Mouse (Mus musculus): ENCODE measurements around the gene Meaf6. TPM values are rescaled to one million over a fixed set of nuclear protein-coding genes. Genes with fewer than 3 reads are reported as not detected.
A peak's percentile ranks its signal among the peaks of the same experiment; 100 is the strongest.

Meaf6 gene
- polyA plus RNA-seq, 1 experiment from 2014 or later: 49.7 TPM

GRCm38 (mm10) chr4:125066490-125067370, 18.2 kb upstream of the Meaf6 start, which contains the start of gene Snip1:
Gene Snip1 (plus strand): TSS chr4:125066672.
- peaks cover 9% of the 10 kb centered on the region for H3K4me1 ChIP-seq (replicated peaks; ENCODE audit: control insufficient read depth, insufficient read depth, low read length)
- peak within 1 kb of the TSS; percentile 94 for H3K4me3 ChIP-seq (ENCODE audit: low read length)
- peak within 1 kb of the TSS; percentile 57 for H3K27ac ChIP-seq (ENCODE audit: low read length)
- H3K9me3 ChIP-seq (ENCODE audit: control insufficient read depth, low read length): no peaks in the 10 kb centered on the region
- WGBS: under 1% methylated on average over 58 of the region's 78 CpGs
- peak; percentile 95 for ATAC-seq (ENCODE audit: low read depth)
- peaks cover 28% of the 10 kb centered on the region for H3K36me3 ChIP-seq (ENCODE audit: control insufficient read depth, insufficient read depth, low read length)
- peak within 1 kb of the TSS; percentile 94 for H3K9ac ChIP-seq (ENCODE audit: low read length)
- no peaks in the 10 kb centered on the region for H3K27me3 ChIP-seq (ENCODE audit: control insufficient read depth, insufficient read depth, low read depth, low read length)
- H3K4me2 ChIP-seq (ENCODE audit: low read depth, low read length): peak within 1 kb of the TSS; percentile 89

- Histone ChIP-seq H3K4me2 (ENCODE audit: low read depth, low read length) (no peak overlapping the region), H3K36me3 (ENCODE audit: control insufficient read depth, insufficient read depth, low read length) (peaks cover 30% of the 10 kb centered on the region; the same call in 1 of the 2 replicates), H3K27me3 (ENCODE audit: control insufficient read depth, insufficient read depth, low read depth, low read length) (no peaks in the 10 kb centered on the region), H3K9me3 (ENCODE audit: control insufficient read depth, low read length) (no peaks in the 10 kb centered on the region), H3K9ac (ENCODE audit: low read length) (no peak overlapping the region), H3K4me1 (replicated peaks; ENCODE audit: control insufficient read depth, insufficient read depth, low read length) (no peaks in the 10 kb centered on the region), H3K27ac (ENCODE audit: low read length) (no peak overlapping the region), H3K4me3 (ENCODE audit: low read length) (no peak overlapping the region)
- ATAC-seq (ENCODE audit: low read depth): no peak
- 75% methylated on average over 2 of the region's 2 CpGs for WGBS
These were observed 7.2 kb upstream of the Meaf6 start for GRCm38 (mm10) chr4:125077700-125078099.

GRCm38 (mm10) chr4:125078698-125079097, 6.2 kb upstream of the Meaf6 start:
- no peak overlapping the region for H3K4me3 ChIP-seq (ENCODE audit: low read length)

GRCm38 (mm10) chr4:125085346-125085841, 460 bp downstream of the Meaf6 start:
- peak; percentile 96 for ATAC-seq (ENCODE audit: low read depth)
- Histone ChIP-seq H3K27me3 (ENCODE audit: control insufficient read depth, insufficient read depth, low read depth, low read length) (no peaks in the 10 kb centered on the region), H3K36me3 (ENCODE audit: control insufficient read depth, insufficient read depth, low read length) (peaks cover 15% of the 10 kb centered on the region), H3K4me3 (ENCODE audit: low read length) (peak overlapping the region; percentile 92), H3K27ac (ENCODE audit: low read length) (peak overlapping the region; percentile 98), H3K4me1 (replicated peaks; ENCODE audit: control insufficient read depth, insufficient read depth, low read length) (peaks cover 13% of the 10 kb centered on the region), H3K9me3 (ENCODE audit: control insufficient read depth, low read length) (no peaks in the 10 kb centered on the region), H3K4me2 (ENCODE audit: low read depth, low read length) (peak overlapping the region; percentile 74), H3K9ac (ENCODE audit: low read length) (peak overlapping the region; percentile 97)
- 0% methylated on average over 33 of the region's 45 CpGs for WGBS

More at GRCm38 (mm10) chr4:125078698-125079097, 6.2 kb upstream of the Meaf6 start:
- no peak overlapping the region for H3K27ac ChIP-seq (ENCODE audit: low read length)
- H3K9ac ChIP-seq (ENCODE audit: low read length): no peak overlapping the region
- WGBS: 95% methylated on average over 2 of the region's 2 CpGs
- H3K27me3 ChIP-seq (ENCODE audit: control insufficient read depth, insufficient read depth, low read depth, low read length): no peaks in the 10 kb centered on the region
- H3K4me1 ChIP-seq (replicated peaks; ENCODE audit: control insufficient read depth, insufficient read depth, low read length): no peaks in the 10 kb centered on the region
- no peak overlapping the region for H3K4me2 ChIP-seq (ENCODE audit: low read depth, low read length)
- no peaks in the 10 kb centered on the region for H3K9me3 ChIP-seq (ENCODE audit: control insufficient read depth, low read length)
- ATAC-seq (ENCODE audit: low read depth): no peak
- H3K36me3 ChIP-seq (ENCODE audit: control insufficient read depth, insufficient read depth, low read length): peaks cover 21% of the 10 kb centered on the region; the same call in 1 of the 2 replicates

- H3K4me2 ChIP-seq (ENCODE audit: low read depth, low read length): no peak overlapping the region
- no peak overlapping the region for H3K4me3 ChIP-seq (ENCODE audit: low read length)
- no peaks in the 10 kb centered on the region for H3K27me3 ChIP-seq (ENCODE audit: control insufficient read depth, insufficient read depth, low read depth, low read length)
- H3K9me3 ChIP-seq (ENCODE audit: control insufficient read depth, low read length): no peaks in the 10 kb centered on the region
- H3K4me1 ChIP-seq (replicated peaks; ENCODE audit: control insufficient read depth, insufficient read depth, low read length): no peaks in the 10 kb centered on the region
- no peak overlapping the region for H3K9ac ChIP-seq (ENCODE audit: low read length)
- no peak overlapping the region for H3K27ac ChIP-seq (ENCODE audit: low read length)
- H3K36me3 ChIP-seq (ENCODE audit: control insufficient read depth, insufficient read depth, low read length): peaks cover 31% of the 10 kb centered on the region
- ATAC-seq (ENCODE audit: low read depth): no peak
- 88% methylated on average over 5 of the region's 5 CpGs for WGBS
These were observed 8.1 kb downstream of the Meaf6 start for GRCm38 (mm10) chr4:125093031-125093430.

GRCm38 (mm10) chr4:125096066-125096465, 11.1 kb downstream of the Meaf6 start:
- H3K4me3 ChIP-seq (ENCODE audit: low read length): no peak overlapping the region
- no peak overlapping the region for H3K4me2 ChIP-seq (ENCODE audit: low read depth, low read length)
- WGBS: 82% methylated on average over 5 of the region's 5 CpGs
- no peaks in the 10 kb centered on the region for H3K4me1 ChIP-seq (replicated peaks; ENCODE audit: control insufficient read depth, insufficient read depth, low read length)
- no peak for ATAC-seq (ENCODE audit: low read depth)
- no peak overlapping the region for H3K9ac ChIP-seq (ENCODE audit: low read length)
- H3K27ac ChIP-seq (ENCODE audit: low read length): no peak overlapping the region
- no peaks in the 10 kb centered on the region for H3K27me3 ChIP-seq (ENCODE audit: control insufficient read depth, insufficient read depth, low read depth, low read length)
- no peaks in the 10 kb centered on the region for H3K9me3 ChIP-seq (ENCODE audit: control insufficient read depth, low read length)
- peaks cover 14% of the 10 kb centered on the region for H3K36me3 ChIP-seq (ENCODE audit: control insufficient read depth, insufficient read depth, low read length)

GRCm38 (mm10) chr4:125097412-125097811, 12.5 kb downstream of the Meaf6 start:
- no peak for ATAC-seq (ENCODE audit: low read depth)
- Histone ChIP-seq H3K4me2 (ENCODE audit: low read depth, low read length) (no peak overlapping the region), H3K4me1 (replicated peaks; ENCODE audit: control insufficient read depth, insufficient read depth, low read length) (no peaks in the 10 kb centered on the region), H3K9ac (ENCODE audit: low read length) (no peak overlapping the region), H3K9me3 (ENCODE audit: control insufficient read depth, low read length) (no peaks in the 10 kb centered on the region), H3K27ac (ENCODE audit: low read length) (no peak overlapping the region), H3K36me3 (ENCODE audit: control insufficient read depth, insufficient read depth, low read length) (peaks cover 4% of the 10 kb centered on the region), H3K4me3 (ENCODE audit: low read length) (no peak overlapping the region), H3K27me3 (ENCODE audit: control insufficient read depth, insufficient read depth, low read depth, low read length) (no peaks in the 10 kb centered on the region)
- WGBS: 74% methylated on average over 4 of the region's 4 CpGs

- peak; percentile 64 for ATAC-seq (ENCODE audit: low read depth)
- H3K27ac ChIP-seq (ENCODE audit: low read length): no peak overlapping the region
- no peaks in the 10 kb centered on the region for H3K36me3 ChIP-seq (ENCODE audit: control insufficient read depth, insufficient read depth, low read length)
- no peaks in the 10 kb centered on the region for H3K27me3 ChIP-seq (ENCODE audit: control insufficient read depth, insufficient read depth, low read depth, low read length)
- WGBS: 8% methylated on average over 8 of the region's 8 CpGs
- H3K4me2 ChIP-seq (ENCODE audit: low read depth, low read length): no peak overlapping the region
- H3K4me3 ChIP-seq (ENCODE audit: low read length): no peak overlapping the region
- no peaks in the 10 kb centered on the region for H3K4me1 ChIP-seq (replicated peaks; ENCODE audit: control insufficient read depth, insufficient read depth, low read length)
- H3K9me3 ChIP-seq (ENCODE audit: control insufficient read depth, low read length): no peaks in the 10 kb centered on the region
- no peak overlapping the region for H3K9ac ChIP-seq (ENCODE audit: low read length)
These were observed 14.5 kb downstream of the Meaf6 start for GRCm38 (mm10) chr4:125099458-125099857.

- no peaks in the 10 kb centered on the region for H3K27me3 ChIP-seq (ENCODE audit: control insufficient read depth, insufficient read depth, low read depth, low read length)
- H3K9ac ChIP-seq (ENCODE audit: low read length): no peak overlapping the region
- no peak overlapping the region for H3K4me3 ChIP-seq (ENCODE audit: low read length)
- no peaks in the 10 kb centered on the region for H3K9me3 ChIP-seq (ENCODE audit: control insufficient read depth, low read length)
- no peak overlapping the region for H3K27ac ChIP-seq (ENCODE audit: low read length)
- no peaks in the 10 kb centered on the region for H3K4me1 ChIP-seq (replicated peaks; ENCODE audit: control insufficient read depth, insufficient read depth, low read length)
- 0 out of 2 replicates have a peak, but pooled peaks cover 4% of the 10 kb centered on the region for H3K36me3 ChIP-seq (ENCODE audit: control insufficient read depth, insufficient read depth, low read length)
- 74% methylated on average over 13 of the region's 13 CpGs for WGBS
- no peak for ATAC-seq (ENCODE audit: low read depth)
- no peak overlapping the region for H3K4me2 ChIP-seq (ENCODE audit: low read depth, low read length)
These were observed 16.4 kb downstream of the Meaf6 start for GRCm38 (mm10) chr4:125101334-125101733.
